Mouse (Mus musculus) forebrain, postnatal 0 days (tissue): ENCODE measurements at regions not wholly inside any gene's neighbourhood (a gene's known extent, or its start where the extent isn't known, plus 50 kb on each side); places are given as distances from the start of the nearest gene placed in this dataset.

Experiments used
- ATAC-seq: fragments of 200-750 bp; cut with Nextera tagmentation; 2 replicates; pipeline ENCODE4 v1.8.0; 2017; ENCODE audit warnings: mild to moderate bottlenecking, moderate library complexity
- DNase-seq: peaks from one replicate; pipeline ENCODE4 v3.0.0-alpha.2; 2015
- H3K27ac ChIP-seq: fragments of 300-500 bp; sonication (generic); 2 replicates; pipeline ENCODE4 v1.5.1; 2014; ENCODE audit warnings: low read depth, mild to moderate bottlenecking, antibody characterized with exemption, low read length, moderate library complexity, mixed read lengths
- H3K27me3 ChIP-seq: fragments of 300-500 bp; sonication (generic); 2 replicates; pipeline ENCODE4 v1.6.1; 2014; ENCODE audit warnings: mild to moderate bottlenecking, low read length, mixed read lengths; ENCODE audit not compliant: insufficient read depth
- H3K36me3 ChIP-seq: fragments of 300-500 bp; sonication (generic); 2 replicates; pipeline ENCODE4 v1.6.1; 2014; ENCODE audit warnings: mild to moderate bottlenecking, moderate library complexity; ENCODE audit not compliant: insufficient read depth
- H3K4me1 ChIP-seq: fragments of 300-500 bp; sonication (generic); 2 replicates; pipeline ENCODE4 v1.6.1; 2014; ENCODE audit warnings: antibody characterized with exemption; ENCODE audit not compliant: insufficient read depth
- H3K4me2 ChIP-seq: fragments of 300-500 bp; sonication (generic); 2 replicates; pipeline ENCODE4 v1.6.1; 2014; ENCODE audit warnings: low read depth, mild to moderate bottlenecking, moderate library complexity
- H3K4me3 ChIP-seq: fragments of 300-500 bp; sonication (generic); 2 replicates; pipeline ENCODE4 v1.5.1; 2014; ENCODE audit warnings: low read depth, low read length, mixed read lengths
- H3K9ac ChIP-seq: fragments of 300-500 bp; sonication (generic); 2 replicates; pipeline ENCODE4 v1.6.1; 2014; ENCODE audit warnings: mild to moderate bottlenecking
- H3K9me3 ChIP-seq: fragments of 300-500 bp; sonication (generic); 2 replicates; pipeline ENCODE4 v1.6.1; 2016; ENCODE audit warnings: low read length
- CTCF ChIP-seq: sonication (generic); IDR thresholded peaks from 2 replicates; pipeline ENCODE4 v1.5.1; 2016; ENCODE audit warnings: antibody characterized with exemption, control low read depth, low read depth
- WGBS: fragments of 180-500 bp; shearing (Covaris S2); extraction: QIAGEN DNeasy Blood & Tissue Kit; methylation state at CpG from one replicate; pipeline ENCODE4 v1.1.7; 2014; 5-methylcytosine and 5-hydroxymethylcytosine counted together

GRCm38 (mm10) chr1:118765525-118765924 lies 137.8 kb downstream of the Tfcp2l1 start:
- no peaks in the 10 kb centered on the region for H3K27me3 ChIP-seq
- no peak overlapping the region for H3K4me3 ChIP-seq
- H3K9ac ChIP-seq, result no peak overlapping the region
- no peaks in the 10 kb centered on the region for H3K4me1 ChIP-seq
- H3K4me2 ChIP-seq, result no peak overlapping the region
- 51% methylated on average over 9 of the region's 9 CpGs for WGBS
- H3K36me3 ChIP-seq, result no peaks in the 10 kb centered on the region
- H3K27ac ChIP-seq, result no peak overlapping the region
- TF ChIP-seq CTCF, result no peak
- ATAC-seq (no peak), DNase-seq (no peak)
- H3K9me3 ChIP-seq, result no peaks in the 10 kb centered on the region

DNA sequence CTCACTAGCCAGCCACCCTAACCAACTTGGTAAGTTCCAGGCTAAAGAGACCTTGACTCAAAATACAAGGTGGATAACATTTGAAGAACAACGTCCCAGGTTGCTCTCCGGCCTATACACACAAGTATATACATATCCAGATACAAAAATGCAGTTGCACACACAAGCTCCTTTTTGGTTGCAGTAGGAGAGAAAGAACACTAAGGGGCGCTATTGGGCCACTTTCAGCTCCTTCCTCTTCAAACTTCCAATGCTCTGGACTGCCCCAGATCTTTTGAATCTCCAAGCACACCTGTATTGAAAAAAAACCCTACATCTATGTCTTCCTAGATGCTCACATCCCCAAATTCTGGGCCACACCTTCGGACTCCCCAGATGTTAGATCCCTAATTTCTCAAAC lies 141.1 kb downstream of the Tfcp2l1 start:
- Histone ChIP-seq H3K4me1 (no peaks in the 10 kb centered on the region), H3K9me3 (no peaks in the 10 kb centered on the region), H3K9ac (no peak overlapping the region), H3K4me3 (no peak overlapping the region), H3K27ac (no peak overlapping the region), H3K4me2 (no peak overlapping the region), H3K36me3 (no peaks in the 10 kb centered on the region), H3K27me3 (no peaks in the 10 kb centered on the region)
- peak; percentile 42 for ATAC-seq
- peak; percentile 83 for DNase-seq
- 29% methylated on average over 4 of the region's 4 CpGs for WGBS
- TF ChIP-seq CTCF, result peak; percentile 84

- H3K4me1 ChIP-seq, result peaks cover 12% of the 10 kb centered on the region; the same call in 1 of the 2 replicates
- H3K9me3 ChIP-seq, result no peaks in the 10 kb centered on the region
- peak; percentile 61 for TF ChIP-seq CTCF
- H3K4me3 ChIP-seq, result no peak overlapping the region
- H3K9ac ChIP-seq, result no peak overlapping the region
- no peak overlapping the region for H3K4me2 ChIP-seq
- no peaks in the 10 kb centered on the region for H3K36me3 ChIP-seq
- no peak overlapping the region for H3K27ac ChIP-seq
- ATAC-seq (peak; percentile 39; the same call in 1 of the 2 replicates), DNase-seq (peak; percentile 52)
- WGBS, result 15% methylated on average over 9 of the region's 9 CpGs
- H3K27me3 ChIP-seq, result no peaks in the 10 kb centered on the region
Observed at GRCm38 (mm10) chr1:118772261-118772660, 144.5 kb downstream of the Tfcp2l1 start.

- no peaks in the 10 kb centered on the region for H3K27me3 ChIP-seq
- peaks cover 12% of the 10 kb centered on the region; the same call in 1 of the 2 replicates for H3K4me1 ChIP-seq
- WGBS, result 25% methylated on average over 10 of the region's 10 CpGs
- DNase-seq (peak; percentile 66), ATAC-seq (peak; percentile 83)
- no peak overlapping the region for H3K4me2 ChIP-seq
- H3K27ac ChIP-seq, result peak overlapping the region; percentile 64
- no peaks in the 10 kb centered on the region for H3K36me3 ChIP-seq
- no peaks in the 10 kb centered on the region for H3K9me3 ChIP-seq
- no peak for TF ChIP-seq CTCF
- H3K9ac ChIP-seq, result no peak overlapping the region; the same call in 1 of the 2 replicates
- no peak overlapping the region for H3K4me3 ChIP-seq
Observed at GRCm38 (mm10) chr1:118776594-118777441, 149.1 kb downstream of the Tfcp2l1 start.
